Mouse (Mus musculus): ENCODE measurements around the gene Mfsd4b3. TPM values are rescaled to one million over a fixed set of nuclear protein-coding genes. Genes with fewer than 3 reads are reported as not detected.
"Not testable (repeated sequence)": the region's sequence is repeated elsewhere in the genome, so short reads cannot be mapped to it uniquely, and the experiment has no call there.

Gene Mfsd4b3
- 1 to 10 TPM; 2.5 to 2.6 TPM for total RNA-seq (2021)
- long read RNA-seq, experiment 1, partial matches to known transcripts: 1 of 4 reads
- long read RNA-seq, experiment 1, other reads (novel, unspliced or antisense): 1 of 4 reads
- long read RNA-seq, experiment 2, partial matches to known transcripts: 0 of 1 reads
- long read RNA-seq, experiment 2, other reads (novel, unspliced or antisense): 0 of 1 reads

- DNase-seq (ENCODE audit: low spot score in 2 of 2): peak; percentile 81 to 95
Observed at GRCm38 (mm10) chr10:39959761-39960440, at the start of gene Mfsd4b3. Mfsd4b3 (minus strand) TSS chr10:39960153.

GRCm38 (mm10) chr10:40009591-40009990, 49.6 kb upstream of the Mfsd4b3 start:
- no peak for DNase-seq (ENCODE audit: low spot score in 2 of 2)

GRCm38 (mm10) chr10:40008847-40009246, 48.9 kb upstream of the Mfsd4b3 start:
- not testable (repeated sequence) for DNase-seq (ENCODE audit: low spot score in 2 of 2)

GRCm38 (mm10) chr10:40007953-40008352, 48.0 kb upstream of the Mfsd4b3 start:
- no peak for DNase-seq (ENCODE audit: low spot score in 2 of 2)

- no peak for DNase-seq (ENCODE audit: low spot score in 2 of 2)
Observed at GRCm38 (mm10) chr10:40006963-40007362, 47.0 kb upstream of the Mfsd4b3 start.

- DNase-seq (ENCODE audit: low spot score in 2 of 2): no peak
Observed at GRCm38 (mm10) chr10:40000746-40001145, 40.8 kb upstream of the Mfsd4b3 start.

GRCm38 (mm10) chr10:39991155-39991554, 31.2 kb upstream of the Mfsd4b3 start:
- no peak for DNase-seq (ENCODE audit: low spot score in 2 of 2)

- DNase-seq (ENCODE audit: low spot score in 2 of 2): no peak
Observed at GRCm38 (mm10) chr10:39986466-39986865, 26.5 kb upstream of the Mfsd4b3 start, which contains the start of gene Mfsd4b5. Mfsd4b5 (minus strand) TSS chr10:39986646.

- no peak for DNase-seq (ENCODE audit: low spot score in 2 of 2)
Observed at GRCm38 (mm10) chr10:39982604-39983003, 22.7 kb upstream of the Mfsd4b3 start.

- no peak for DNase-seq (ENCODE audit: low spot score in 2 of 2)
Observed at GRCm38 (mm10) chr10:39978231-39978630, 18.3 kb upstream of the Mfsd4b3 start.

- DNase-seq (ENCODE audit: low spot score in 2 of 2): no peak
Observed at GRCm38 (mm10) chr10:39977346-39977745, 17.4 kb upstream of the Mfsd4b3 start.

- no peak for DNase-seq (ENCODE audit: low spot score in 2 of 2)
Observed at GRCm38 (mm10) chr10:39975771-39976170, 15.8 kb upstream of the Mfsd4b3 start.

GRCm38 (mm10) chr10:39974982-39975381, 15.0 kb upstream of the Mfsd4b3 start:
- DNase-seq (ENCODE audit: low spot score in 2 of 2): no peak

GRCm38 (mm10) chr10:39967512-39967911, 7.6 kb upstream of the Mfsd4b3 start:
- DNase-seq (ENCODE audit: low spot score in 2 of 2): no peak

GRCm38 (mm10) chr10:39961906-39962305, 2.0 kb upstream of the Mfsd4b3 start:
- DNase-seq (ENCODE audit: low spot score in 2 of 2): no peak

GRCm38 (mm10) chr10:39960441-39960822, 479 bp upstream of the Mfsd4b3 start:
- no peak for DNase-seq (ENCODE audit: low spot score in 2 of 2)

- no peak for DNase-seq (ENCODE audit: low spot score in 2 of 2)
Observed at GRCm38 (mm10) chr10:39958266-39958665, 1.7 kb downstream of the Mfsd4b3 start.

GRCm38 (mm10) chr10:39956340-39956878, 3.5 kb downstream of the Mfsd4b3 start:
- DNase-seq (ENCODE audit: low spot score in 2 of 2): no peak

GRCm38 (mm10) chr10:39955163-39955562, 4.8 kb downstream of the Mfsd4b3 start:
- no peak for DNase-seq (ENCODE audit: low spot score in 2 of 2)

- no peak for DNase-seq (ENCODE audit: low spot score in 2 of 2)
Observed at GRCm38 (mm10) chr10:39949377-39949954, 10.5 kb downstream of the Mfsd4b3 start.

GRCm38 (mm10) chr10:39947195-39947594, 12.8 kb downstream of the Mfsd4b3 start:
- DNase-seq (ENCODE audit: low spot score in 2 of 2): not testable (repeated sequence)

- no peak for DNase-seq (ENCODE audit: low spot score in 2 of 2)
Observed at GRCm38 (mm10) chr10:39936553-39936952, 23.4 kb downstream of the Mfsd4b3 start.

All from gastrocnemius, postnatal 4 days (tissue).